13 mouse cellular contexts compared by ENCODE assay signal in the genomic region with DNA sequence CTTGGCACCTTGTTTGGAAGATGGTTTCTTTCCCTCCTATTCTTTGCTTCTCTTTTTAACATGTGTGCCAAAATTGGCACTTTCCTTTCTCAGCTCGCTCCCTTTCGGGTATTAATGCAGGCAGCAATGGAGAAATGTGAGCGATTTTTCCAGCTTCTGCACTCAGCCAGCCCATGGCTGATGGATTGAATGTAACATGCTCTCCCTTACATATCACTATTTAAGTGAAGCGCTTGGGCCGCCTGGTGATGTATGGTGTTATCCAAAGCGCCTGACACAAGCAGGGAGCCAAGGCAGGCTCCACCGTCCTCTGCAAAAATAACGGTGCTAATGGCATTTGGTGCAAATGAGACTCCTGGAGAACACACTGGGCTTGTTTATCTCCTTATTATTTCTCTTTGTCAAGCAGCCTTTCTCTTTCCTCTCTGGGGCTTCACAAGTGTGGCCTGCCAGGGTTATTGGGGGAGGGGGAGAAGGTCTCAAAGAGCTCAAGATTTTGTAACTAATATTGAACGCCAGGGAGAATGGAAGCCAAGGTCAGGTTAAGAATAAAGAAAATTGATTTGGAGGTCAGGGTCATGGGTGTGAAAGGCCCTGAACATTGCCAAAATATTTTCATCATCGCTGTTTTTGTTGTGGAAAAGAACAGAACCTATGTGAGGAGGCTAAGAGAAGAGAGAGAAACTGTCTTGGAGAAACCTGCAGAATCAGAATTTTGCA.
DNase-seq lines count a peak whose midpoint lies in the region; ATAC-seq and TF ChIP-seq lines count a peak whose summit lies in the region.
"Had no signal": no experiment of that assay in that cellular context is flagged by ENCODE, and none has a peak within 500 bp of the region (broad histone marks: within the 10 kb centered on the region; RNA-seq: fewer than 3 reads in every experiment).

No protein-coding gene starts in this region.

- no peaks in the 10 kb centered on the region for H3K27me3 ChIP-seq in hindbrain, embryonic 12.5 days
- H3K27me3 ChIP-seq in neural tube, embryonic 11.5 days (ENCODE audit: control insufficient read depth, insufficient read depth, low read length), result no peaks in the 10 kb centered on the region
- no peaks in the 10 kb centered on the region for H3K27me3 ChIP-seq in kidney, embryonic 15.5 days
- H3K27me3 ChIP-seq: heart, embryonic 15.5 days; limb, embryonic 12.5 days had no signal

- 42% methylated on average over 10 of the region's 10 CpGs for WGBS in hindbrain, embryonic 12.5 days
- 56% methylated on average over 10 of the region's 10 CpGs for WGBS in neural tube, embryonic 11.5 days
- WGBS in kidney, embryonic 15.5 days, result 68% methylated on average over 10 of the region's 10 CpGs

- no peak for TF ChIP-seq POLR2A in brain, embryonic 14.5 days (IDR thresholded peaks at IDR 0.05; ENCODE audit: borderline replicate concordance, extremely low read depth, insufficient read depth, insufficient read length, poor library complexity, severe bottlenecking)

- H3K4me1 ChIP-seq in hindbrain, embryonic 12.5 days, result peaks cover 23% of the 10 kb centered on the region
- peaks cover 16% of the 10 kb centered on the region for H3K4me1 ChIP-seq in neural tube, embryonic 11.5 days (ENCODE audit: control insufficient read depth, insufficient read depth, low read length)
- H3K4me1 ChIP-seq in kidney, embryonic 15.5 days, result peaks cover 4% of the 10 kb centered on the region; the same call in 1 of the 2 replicates
- H3K4me1 ChIP-seq: heart, embryonic 15.5 days had no signal

- no peak for TF ChIP-seq CTCF in brain, embryonic 14.5 days (IDR thresholded peaks at IDR 0.05; ENCODE audit: borderline replicate concordance, extremely low read depth, insufficient read depth, insufficient read length)

- H3K4me2 ChIP-seq in hindbrain, embryonic 12.5 days (replicated peaks), result 0 out of 2 replicates have a peak overlapping the region, but pooled peaks have one; percentile 2
- no peak overlapping the region for H3K4me2 ChIP-seq in neural tube, embryonic 11.5 days (ENCODE audit: low read depth)
- H3K4me2 ChIP-seq in kidney, embryonic 15.5 days, result no peak overlapping the region
- H3K4me2 ChIP-seq: heart, embryonic 15.5 days; limb, embryonic 12.5 days had no signal

- intact Hi-C loops in gastrocnemius, postnatal 14 days (cut with DNase I; ENCODE audit: low total_unique reads), result no loop called here

- peak overlapping the region; percentile 74 for H3K27ac ChIP-seq in hindbrain, embryonic 12.5 days
- peak overlapping the region; percentile 67; the same call in 1 of the 2 replicates for H3K27ac ChIP-seq in neural tube, embryonic 11.5 days (ENCODE audit: low read depth, low read length)
- no peak overlapping the region for H3K27ac ChIP-seq in kidney, embryonic 15.5 days
- H3K27ac ChIP-seq: heart, embryonic 15.5 days; limb, embryonic 12.5 days; macrophage had no signal

- H3K9ac ChIP-seq in hindbrain, embryonic 12.5 days, result no peak overlapping the region
- H3K9ac ChIP-seq in neural tube, embryonic 11.5 days (ENCODE audit: low read length), result no peak overlapping the region
- H3K9ac ChIP-seq in kidney, embryonic 15.5 days, result no peak overlapping the region
- H3K9ac ChIP-seq: heart, embryonic 15.5 days; limb, embryonic 12.5 days had no signal

- no peaks in the 10 kb centered on the region for H3K36me3 ChIP-seq in hindbrain, embryonic 12.5 days
- H3K36me3 ChIP-seq in neural tube, embryonic 11.5 days (ENCODE audit: control insufficient read depth, insufficient read depth, low read length), result no peaks in the 10 kb centered on the region
- H3K36me3 ChIP-seq in kidney, embryonic 15.5 days, result no peaks in the 10 kb centered on the region
- H3K36me3 ChIP-seq: heart, embryonic 15.5 days; limb, embryonic 12.5 days had no signal

- H3K9me3 ChIP-seq in hindbrain, embryonic 12.5 days (replicated peaks), result no peaks in the 10 kb centered on the region
- no peaks in the 10 kb centered on the region for H3K9me3 ChIP-seq in neural tube, embryonic 11.5 days (ENCODE audit: control insufficient read depth, low read length)
- no peaks in the 10 kb centered on the region for H3K9me3 ChIP-seq in kidney, embryonic 15.5 days (replicated peaks)
- H3K9me3 ChIP-seq: heart, embryonic 15.5 days; limb, embryonic 12.5 days had no signal

- DNase-seq in adrenal gland, adult 8-10 months, result peak; percentile 22
- peak; percentile 83 for DNase-seq in brain, embryonic 14.5 days (ENCODE audit: low read depth)
- DNase-seq in neural tube, embryonic 11.5 days (ENCODE audit: low spot score), result peak; percentile 48
- DNase-seq in gastrocnemius, postnatal 4 days (ENCODE audit: low spot score in 2 of 2), result no peak
- no peak for DNase-seq in gastrocnemius, postnatal 14 days
- DNase-seq: cerebellum, postnatal 25 days; thymus, adult 18-20 months had no signal

- peak; percentile 51; the same call in 1 of the 2 replicates for ATAC-seq in hindbrain, embryonic 12.5 days (ENCODE audit: low FRiP score)
- no peak for ATAC-seq in neural tube, embryonic 11.5 days (ENCODE audit: insufficient read depth, low FRiP score, low TSS enrichment)
- no peak for ATAC-seq in kidney, embryonic 15.5 days (replicated peaks; ENCODE audit: low FRiP score)
- ATAC-seq: activated CD4-positive, CD25-positive, alpha-beta regulatory T cell, adult 4 months had no signal

- no peak overlapping the region for H3K4me3 ChIP-seq in hindbrain, embryonic 12.5 days
- H3K4me3 ChIP-seq in neural tube, embryonic 11.5 days (ENCODE audit: low read depth, low read length), result no peak overlapping the region
- H3K4me3 ChIP-seq in kidney, embryonic 15.5 days (replicated peaks), result no peak overlapping the region
- H3K4me3 ChIP-seq: heart, embryonic 15.5 days; limb, embryonic 12.5 days had no signal

Comparison
In these comparisons a context has a peak if more than half of its experiments do, and no peak if none do; other contexts are left out.
1. DNase-seq: peak in adrenal gland, adult 8-10 months (single experiment), brain, embryonic 14.5 days (single experiment) and neural tube, embryonic 11.5 days (single experiment); none in gastrocnemius, postnatal 4 days (0 of 2) and gastrocnemius, postnatal 14 days (single experiment).